ENCODE assay signal across 9 mouse cellular contexts in genomic region chr17:8340407-8341359, GRCm38 (mm10). TPM values are rescaled to one million over a fixed set of nuclear protein-coding genes. Genes with fewer than 3 reads are reported as not detected.
DNase-seq lines count a peak whose midpoint lies in the region; ATAC-seq and TF ChIP-seq lines count a peak whose summit lies in the region.
"Had no signal": no experiment of that assay in that cellular context is flagged by ENCODE, and none has a peak within 500 bp of the region (broad histone marks: within the 10 kb centered on the region; RNA-seq: fewer than 3 reads in every experiment).

No protein-coding gene starts in this region.

- no peak for TF ChIP-seq CTCF in lung, embryonic 14.5 days (IDR thresholded peaks at IDR 0.05; ENCODE audit: low read depth)

- peak overlapping the region; percentile 48 for H3K9ac ChIP-seq in lung, embryonic 14.5 days

- peaks cover 43% of the 10 kb centered on the region for H3K27me3 ChIP-seq in lung, embryonic 14.5 days (ENCODE audit: insufficient read depth, low read length)

- 0 out of 2 replicates have a peak, but pooled peaks cover 4% of the 10 kb centered on the region for H3K4me1 ChIP-seq in lung, embryonic 14.5 days (ENCODE audit: insufficient read depth)

- H3K4me3 ChIP-seq in lung, embryonic 14.5 days (ENCODE audit: low read depth, low read length), result peak overlapping the region; percentile 52
- H3K4me3 ChIP-seq: myocyte had no signal

- peak; percentile 74 for ATAC-seq in lung, embryonic 14.5 days (ENCODE audit: insufficient read depth)

- DNase-seq in layer of hippocampus, adult 11-12 months (ENCODE audit: low spot score), result peak; percentile 51
- no peak for DNase-seq in layer of hippocampus, adult 9-10 months (ENCODE audit: low spot score)
- DNase-seq in cerebellum, postnatal 10 days, result peak; percentile 84 to 86
- peak; percentile 41 to 43 for DNase-seq in frontal cortex, postnatal 25 days (ENCODE audit: low spot score in 2 of 2)
- peak; percentile 39 for DNase-seq in kidney, postnatal 10 days
- DNase-seq in lung, embryonic 14.5 days, result peak; percentile 58
- peak; percentile 67 for DNase-seq in retina, postnatal 1 day
- DNase-seq in spleen, postnatal 10 days (ENCODE audit: low spot score in 2 of 2), result no peak

- peak overlapping the region; percentile 99 for H3K4me2 ChIP-seq in lung, embryonic 14.5 days

- H3K27ac ChIP-seq in lung, embryonic 14.5 days (ENCODE audit: low read depth), result no peak overlapping the region

- no peaks in the 10 kb centered on the region for H3K9me3 ChIP-seq in lung, embryonic 14.5 days (ENCODE audit: low read depth, low read length)

- H3K36me3 ChIP-seq in lung, embryonic 14.5 days (ENCODE audit: insufficient read depth), result no peaks in the 10 kb centered on the region

- WGBS in lung, embryonic 14.5 days, result under 1% methylated on average over 82 of the region's 92 CpGs

RNA-seq across cellular contexts. Expression of gene Prr18, which starts 3.4 kb away (rescaled TPM):
- polyA plus RNA-seq in lung, embryonic 14.5 days (2014; fragmentation: Nextera tagmentation; extraction: Ambion mirVana), result 2.1 and 2.3 TPM in 2 replicates

RNA-seq across cellular contexts. Expression of gene T2, which starts 15.1 kb away (rescaled TPM):
- polyA plus RNA-seq in lung, embryonic 14.5 days (2014; fragmentation: Nextera tagmentation; extraction: Ambion mirVana), result 0.20 and 0.35 TPM in 2 replicates

RNA-seq across cellular contexts. Expression of gene Sft2d1, which starts 29.8 kb away (rescaled TPM):
- 61.0 and 67.4 TPM in 2 replicates for polyA plus RNA-seq in lung, embryonic 14.5 days (2014; fragmentation: Nextera tagmentation; extraction: Ambion mirVana)

RNA-seq across cellular contexts. Expression of gene Mpc1, which starts 58.0 kb away (rescaled TPM):
- polyA plus RNA-seq in lung, embryonic 14.5 days (2014; fragmentation: Nextera tagmentation; extraction: Ambion mirVana), result 154 and 160 TPM in 2 replicates

Comparison
In these comparisons a context has a peak if more than half of its experiments do, and no peak if none do; other contexts are left out.
1. DNase-seq: peak in layer of hippocampus, adult 11-12 months (single experiment), cerebellum, postnatal 10 days (2 of 2), frontal cortex, postnatal 25 days (2 of 2), kidney, postnatal 10 days (single experiment), lung, embryonic 14.5 days (single experiment) and retina, postnatal 1 day (single experiment); none in layer of hippocampus, adult 9-10 months (single experiment) and spleen, postnatal 10 days (0 of 2).